Mouse (Mus musculus) spleen, postnatal 14 days (tissue): ENCODE results near the gene Emd.
"Not testable (repeated sequence)": the region's sequence is repeated elsewhere in the genome, so short reads cannot be mapped to it uniquely, and the experiment has no call there.

ENCODE experiments used
- DNase-seq, 2 experiments: peaks; one replicate each; pipeline ENCODE4 v3.0.0; 2021 to 2022; ENCODE audit warnings: low spot score in 2 of 2

The Emd gene

GRCm38 (mm10) chrX:74254153-74254887, at the start of gene Emd:
Emd (plus strand) TSS chrX:74254687.
- peak; percentile 72 to 78 for DNase-seq

- no peak for DNase-seq
Observed at GRCm38 (mm10) chrX:74218496-74218895, 36.0 kb upstream of the Emd start.

GRCm38 (mm10) chrX:74219449-74219848, 35.0 kb upstream of the Emd start:
- DNase-seq: no peak

GRCm38 (mm10) chrX:74220099-74220498, 34.4 kb upstream of the Emd start:
- not testable (repeated sequence) for DNase-seq

- no peak for DNase-seq
Observed at GRCm38 (mm10) chrX:74230038-74230437, 24.4 kb upstream of the Emd start.

- DNase-seq: no peak
Observed at GRCm38 (mm10) chrX:74233196-74233595, 21.3 kb upstream of the Emd start.

- DNase-seq: no peak
Observed at GRCm38 (mm10) chrX:74240332-74240731, 14.2 kb upstream of the Emd start.

GRCm38 (mm10) chrX:74243396-74243795, 11.1 kb upstream of the Emd start:
- no peak for DNase-seq

- peak; percentile 38 to 54 for DNase-seq
Observed at GRCm38 (mm10) chrX:74243807-74244206, 10.7 kb upstream of the Emd start.

GRCm38 (mm10) chrX:74244614-74245083, 9.8 kb upstream of the Emd start:
- no peak for DNase-seq

- no peak for DNase-seq
Observed at GRCm38 (mm10) chrX:74245107-74245506, 9.4 kb upstream of the Emd start.

GRCm38 (mm10) chrX:74245687-74246086, 8.8 kb upstream of the Emd start:
- peak; percentile 38 to 60 for DNase-seq

GRCm38 (mm10) chrX:74246213-74246681, 8.2 kb upstream of the Emd start:
- peak; percentile 59 to 68 for DNase-seq

GRCm38 (mm10) chrX:74246693-74247092, 7.8 kb upstream of the Emd start:
- no peak for DNase-seq

- DNase-seq: peak; percentile 23 to 46
Observed at GRCm38 (mm10) chrX:74248651-74249050, 5.8 kb upstream of the Emd start.

GRCm38 (mm10) chrX:74249615-74250014, 4.9 kb upstream of the Emd start, which contains the start of gene Flna:
Flna (minus strand) TSS chrX:74249820.
- peak; percentile 23 to 59 for DNase-seq

GRCm38 (mm10) chrX:74254888-74255565, 540 bp downstream of the Emd start:
- no peak for DNase-seq

GRCm38 (mm10) chrX:74257746-74258145, 3.3 kb downstream of the Emd start:
- DNase-seq: no peak

GRCm38 (mm10) chrX:74269736-74270061, 15.2 kb downstream of the Emd start:
- DNase-seq: no peak

GRCm38 (mm10) chrX:74270062-74270901, 15.8 kb downstream of the Emd start, which contains the start of gene Rpl10:
Rpl10 (plus strand) TSS chrX:74270812.
- DNase-seq: peak; percentile 69 to 77

GRCm38 (mm10) chrX:74270902-74271551, 16.5 kb downstream of the Emd start:
- no peak for DNase-seq
